In genomic region chr12:79471868-79472267, GRCm38 (mm10) we compare ENCODE assay signal across 15 mouse cellular contexts.
A peak's percentile ranks its signal among the peaks of the same experiment; 100 is the strongest.
DNase-seq lines count a peak whose midpoint lies in the region; ATAC-seq and TF ChIP-seq lines count a peak whose summit lies in the region.
"Had no signal": no experiment of that assay in that cellular context is flagged by ENCODE, and none has a peak within 500 bp of the region (broad histone marks: within the 10 kb centered on the region; RNA-seq: fewer than 3 reads in every experiment).

No protein-coding gene starts in this region.

- H3K9ac ChIP-seq in lung, postnatal 0 days (replicated peaks; ENCODE audit: low read depth), result no peak overlapping the region
- H3K9ac ChIP-seq in heart, embryonic 16.5 days (ENCODE audit: low read length), result no peak overlapping the region
- H3K9ac ChIP-seq: forebrain, embryonic 15.5 days; liver, embryonic 15.5 days had no signal

- no peaks in the 10 kb centered on the region for H3K36me3 ChIP-seq in heart, embryonic 10.5 days
- H3K36me3 ChIP-seq in lung, postnatal 0 days (ENCODE audit: insufficient read depth, low read length), result no peaks in the 10 kb centered on the region
- H3K36me3 ChIP-seq in heart, embryonic 16.5 days (ENCODE audit: control insufficient read depth, insufficient read depth), result no peaks in the 10 kb centered on the region
- H3K36me3 ChIP-seq: forebrain, embryonic 15.5 days; liver, embryonic 15.5 days had no signal

- no peak overlapping the region for H3K27ac ChIP-seq in heart, embryonic 10.5 days
- H3K27ac ChIP-seq in lung, postnatal 0 days (ENCODE audit: low read length), result no peak overlapping the region
- peak overlapping the region; percentile 78 for H3K27ac ChIP-seq in heart, embryonic 16.5 days (ENCODE audit: low read length)
- H3K27ac ChIP-seq: forebrain, embryonic 15.5 days; liver, embryonic 15.5 days had no signal

- H3K27me3 ChIP-seq in heart, embryonic 10.5 days (ENCODE audit: insufficient read depth, poor library complexity, severe bottlenecking), result no peaks in the 10 kb centered on the region
- H3K27me3 ChIP-seq in lung, postnatal 0 days (replicated peaks; ENCODE audit: insufficient read depth, low read length), result no peaks in the 10 kb centered on the region
- H3K27me3 ChIP-seq in heart, embryonic 16.5 days (ENCODE audit: control insufficient read depth, insufficient read depth, low read length), result no peaks in the 10 kb centered on the region
- H3K27me3 ChIP-seq: forebrain, embryonic 15.5 days; liver, embryonic 15.5 days had no signal

- 0 out of 2 replicates have a peak, but pooled peaks cover under 1% of the 10 kb centered on the region for H3K4me1 ChIP-seq in heart, embryonic 10.5 days
- H3K4me1 ChIP-seq in lung, postnatal 0 days (ENCODE audit: insufficient read depth, low read depth, low read length), result no peaks in the 10 kb centered on the region
- H3K4me1 ChIP-seq in heart, embryonic 16.5 days (ENCODE audit: control insufficient read depth, insufficient read depth, low read length), result peaks cover 6% of the 10 kb centered on the region
- H3K4me1 ChIP-seq: liver, embryonic 15.5 days had no signal

- no peak for TF ChIP-seq CTCF in lung, postnatal 0 days (IDR thresholded peaks at IDR 0.05)

- peak; percentile 77 for ATAC-seq in lung, postnatal 0 days
- ATAC-seq in heart, embryonic 16.5 days (replicated peaks; ENCODE audit: extremely low read depth, insufficient read depth, low FRiP score), result peak; percentile 80
- ATAC-seq: forebrain, embryonic 15.5 days; hindbrain, embryonic 16.5 days had no signal

- TF ChIP-seq EP300 in lung, postnatal 0 days (IDR thresholded peaks at IDR 0.05), result no peak; the same call in 1 of the 2 replicates

- no peak overlapping the region for H3K4me3 ChIP-seq in heart, embryonic 10.5 days
- H3K4me3 ChIP-seq in lung, postnatal 0 days (ENCODE audit: low read depth, low read length), result no peak overlapping the region
- H3K4me3 ChIP-seq in heart, embryonic 16.5 days (ENCODE audit: low read length), result no peak overlapping the region
- H3K4me3 ChIP-seq: forebrain, embryonic 15.5 days; liver, embryonic 15.5 days had no signal

- peak; percentile 79 for DNase-seq in heart, adult 11 months
- DNase-seq in heart, embryonic 10.5 days (ENCODE audit: low spot score), result no peak
- peak; percentile 74 for DNase-seq in lung, postnatal 0 days (ENCODE audit: low spot score)
- no peak for DNase-seq in lung, postnatal 10 days
- no peak for DNase-seq in frontal cortex, postnatal 10 days (ENCODE audit: low spot score in 2 of 2)
- DNase-seq in gastrocnemius, postnatal 4 days (ENCODE audit: low spot score in 2 of 2), result no peak
- no peak for DNase-seq in urinary bladder, postnatal 4 days (ENCODE audit: low spot score in 2 of 2)
- DNase-seq: cerebellum, adult 2 months; gastrocnemius, postnatal 25 days; right cerebral cortex, postnatal 14 days; thymus, postnatal 14 days had no signal

- no peaks in the 10 kb centered on the region for H3K9me3 ChIP-seq in heart, embryonic 10.5 days
- H3K9me3 ChIP-seq in lung, postnatal 0 days (ENCODE audit: low read length), result no peaks in the 10 kb centered on the region
- H3K9me3 ChIP-seq in heart, embryonic 16.5 days (replicated peaks; ENCODE audit: control insufficient read depth, low read length), result no peaks in the 10 kb centered on the region
- H3K9me3 ChIP-seq: forebrain, embryonic 15.5 days; liver, embryonic 15.5 days had no signal

- no peak overlapping the region for H3K4me2 ChIP-seq in lung, postnatal 0 days (replicated peaks; ENCODE audit: low read depth, low read length)
- H3K4me2 ChIP-seq in heart, embryonic 16.5 days (ENCODE audit: low read depth, low read length), result no peak overlapping the region
- H3K4me2 ChIP-seq: forebrain, embryonic 15.5 days; liver, embryonic 15.5 days had no signal

- 81% methylated on average over 2 of the region's 2 CpGs for WGBS in heart, embryonic 10.5 days
- 9% methylated on average over 2 of the region's 2 CpGs for WGBS in lung, postnatal 0 days
- 38% methylated on average over 2 of the region's 2 CpGs for WGBS in heart, embryonic 16.5 days

Comparison
In these comparisons a context has a peak if more than half of its experiments do, and no peak if none do; other contexts are left out.
1. DNase-seq: peak in heart, adult 11 months (single experiment) and lung, postnatal 0 days (single experiment); none in heart, embryonic 10.5 days (single experiment), lung, postnatal 10 days (single experiment), frontal cortex, postnatal 10 days (0 of 2), gastrocnemius, postnatal 4 days (0 of 2) and urinary bladder, postnatal 4 days (0 of 2).